Mouse (Mus musculus): ENCODE results near the gene Sds.

Gene Sds

GRCm38 (mm10) chr5:120516221-120516984 is 40.1 kb downstream of the Sds start:
- DNase-seq, result no peak

- no peak for DNase-seq
These were observed 41.2 kb downstream of the Sds start for GRCm38 (mm10) chr5:120517552-120517951.

GRCm38 (mm10) chr5:120522649-120523048 is 46.3 kb downstream of the Sds start:
- DNase-seq, result peak in 1 of 2 experiments; percentile 57

GRCm38 (mm10) chr5:120524736-120525135 is 48.4 kb downstream of the Sds start:
- no peak for DNase-seq

GRCm38 (mm10) chr5:120525737-120526136 is 49.4 kb downstream of the Sds start:
- DNase-seq, result no peak

GRCm38 (mm10) chr5:120526311-120526710 is 50.0 kb downstream of the Sds start:
- DNase-seq, result no peak

GRCm38 (mm10) chr5:120527296-120527964 is 51.1 kb downstream of the Sds start:
- no peak for DNase-seq

GRCm38 (mm10) chr5:120531631-120532030 is 55.3 kb downstream of the Sds start:
- no peak for DNase-seq

Measured in cerebellum, postnatal 14 days (tissue).